ENCODE assay signal across 12 mouse cellular contexts in the genomic region with DNA sequence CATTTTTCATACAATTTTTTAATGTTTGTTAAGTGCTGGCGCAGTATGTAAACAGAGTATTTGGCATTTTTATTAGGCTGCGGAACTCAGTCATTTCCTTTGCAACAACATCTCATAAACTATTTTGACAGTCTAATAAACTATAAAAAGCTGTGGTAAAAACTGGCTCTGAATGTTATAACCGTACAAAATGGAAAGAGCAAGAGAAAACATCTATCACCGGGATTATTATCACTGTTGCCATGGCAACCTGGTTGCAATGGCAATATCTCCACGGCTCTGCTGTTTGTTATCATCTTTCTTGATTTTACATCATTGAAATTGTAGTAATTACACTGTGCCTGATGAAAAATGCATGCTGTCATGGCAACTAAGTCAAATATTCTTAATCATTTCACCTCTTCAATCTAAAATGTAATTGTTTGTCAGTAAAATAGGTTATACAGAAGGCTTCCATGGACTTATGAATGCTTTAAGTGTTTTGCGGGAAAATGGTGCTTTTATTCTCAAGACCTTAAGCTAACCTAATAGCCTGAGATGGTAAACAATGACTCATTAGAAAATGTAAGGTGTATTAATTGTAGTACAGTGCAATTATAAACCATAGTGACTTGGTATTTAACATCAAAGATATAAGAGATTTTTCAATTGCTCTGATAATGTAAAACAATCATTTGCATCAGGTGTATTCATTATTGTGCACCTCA.
DNase-seq lines count a peak whose midpoint lies in the region; ATAC-seq and TF ChIP-seq lines count a peak whose summit lies in the region.
"Had no signal": no experiment of that assay in that cellular context is flagged by ENCODE, and none has a peak within 500 bp of the region (broad histone marks: within the 10 kb centered on the region; RNA-seq: fewer than 3 reads in every experiment).

No protein-coding gene starts in this region.

- no peak overlapping the region for H3K9ac ChIP-seq in embryonic facial prominence, embryonic 11.5 days (replicated peaks; ENCODE audit: low read length)
- no peak overlapping the region for H3K9ac ChIP-seq in midbrain, embryonic 13.5 days (replicated peaks)
- H3K9ac ChIP-seq in midbrain, embryonic 11.5 days (ENCODE audit: low read length): no peak overlapping the region
- no peak overlapping the region for H3K9ac ChIP-seq in hindbrain, postnatal 0 days (replicated peaks; ENCODE audit: low read length)
- H3K9ac ChIP-seq in heart, adult 2 months (ENCODE audit: low read depth, low read length): no peak overlapping the region
- H3K9ac ChIP-seq: embryonic facial prominence, embryonic 15.5 days; limb, embryonic 13.5 days; stomach, embryonic 15.5 days had no signal

- TF ChIP-seq CTCF in hindbrain, postnatal 0 days (IDR thresholded peaks at IDR 0.05; ENCODE audit: low read depth): no peak
- no peak for TF ChIP-seq CTCF in heart, adult 2 months (IDR thresholded peaks at IDR 0.05)

- no peaks in the 10 kb centered on the region for H3K27me3 ChIP-seq in embryonic facial prominence, embryonic 11.5 days (ENCODE audit: control insufficient read depth, insufficient read depth, low read length)
- no peaks in the 10 kb centered on the region for H3K27me3 ChIP-seq in embryonic facial prominence, embryonic 10.5 days (replicated peaks; ENCODE audit: low read depth, poor library complexity, severe bottlenecking)
- H3K27me3 ChIP-seq in midbrain, embryonic 13.5 days: no peaks in the 10 kb centered on the region
- no peaks in the 10 kb centered on the region for H3K27me3 ChIP-seq in midbrain, embryonic 11.5 days (ENCODE audit: control insufficient read depth, insufficient read depth, low read length)
- no peaks in the 10 kb centered on the region for H3K27me3 ChIP-seq in hindbrain, postnatal 0 days (ENCODE audit: insufficient read depth, low read length)
- H3K27me3 ChIP-seq in heart, adult 2 months (ENCODE audit: control insufficient read depth, insufficient read depth, low read length): no peaks in the 10 kb centered on the region
- H3K27me3 ChIP-seq: embryonic facial prominence, embryonic 15.5 days; limb, embryonic 13.5 days; stomach, embryonic 15.5 days had no signal

- DNase-seq in embryonic facial prominence, embryonic 11.5 days (ENCODE audit: low spot score): peak; percentile 11
- DNase-seq in embryonic facial prominence, embryonic 10.5 days (ENCODE audit: low spot score): no peak
- DNase-seq in midbrain, embryonic 11.5 days (ENCODE audit: low spot score, missing footprints): no peak
- DNase-seq in hindbrain, postnatal 0 days (ENCODE audit: low spot score): peak; percentile 79
- DNase-seq in skeletal muscle tissue, adult 2 months (ENCODE audit: low read depth, low spot score): peak; percentile 9
- no peak for DNase-seq in heart, adult 2 months
- no peak for DNase-seq in thymus, postnatal 14 days

- H3K36me3 ChIP-seq in embryonic facial prominence, embryonic 11.5 days (replicated peaks; ENCODE audit: control insufficient read depth, insufficient read depth, low read depth, low read length): no peaks in the 10 kb centered on the region
- no peaks in the 10 kb centered on the region for H3K36me3 ChIP-seq in embryonic facial prominence, embryonic 10.5 days (replicated peaks)
- no peaks in the 10 kb centered on the region for H3K36me3 ChIP-seq in midbrain, embryonic 13.5 days
- H3K36me3 ChIP-seq in midbrain, embryonic 11.5 days (ENCODE audit: control insufficient read depth, insufficient read depth, low read length): no peaks in the 10 kb centered on the region
- H3K36me3 ChIP-seq in hindbrain, postnatal 0 days (ENCODE audit: insufficient read depth, low read length): no peaks in the 10 kb centered on the region
- H3K36me3 ChIP-seq in heart, adult 2 months (ENCODE audit: control insufficient read depth, insufficient read depth, low read length): no peaks in the 10 kb centered on the region
- H3K36me3 ChIP-seq: embryonic facial prominence, embryonic 15.5 days; limb, embryonic 13.5 days; stomach, embryonic 15.5 days had no signal

- no peak overlapping the region for H3K27ac ChIP-seq in embryonic facial prominence, embryonic 11.5 days (replicated peaks; ENCODE audit: low read depth, low read length)
- H3K27ac ChIP-seq in embryonic facial prominence, embryonic 10.5 days (replicated peaks): no peak overlapping the region
- H3K27ac ChIP-seq in midbrain, embryonic 13.5 days: no peak overlapping the region
- no peak overlapping the region for H3K27ac ChIP-seq in midbrain, embryonic 11.5 days (ENCODE audit: low read depth, low read length)
- no peak overlapping the region for H3K27ac ChIP-seq in hindbrain, postnatal 0 days
- no peak overlapping the region for H3K27ac ChIP-seq in heart, adult 2 months
- H3K27ac ChIP-seq: embryonic facial prominence, embryonic 15.5 days; limb, embryonic 13.5 days; stomach, embryonic 15.5 days had no signal

- no peaks in the 10 kb centered on the region for H3K79me2 ChIP-seq in heart, adult 2 months (replicated peaks; ENCODE audit: control insufficient read depth, insufficient read depth, low read length)

- H3K4me2 ChIP-seq in embryonic facial prominence, embryonic 11.5 days (ENCODE audit: low read depth, low read length): no peak overlapping the region
- no peak overlapping the region for H3K4me2 ChIP-seq in midbrain, embryonic 13.5 days (replicated peaks)
- no peak overlapping the region for H3K4me2 ChIP-seq in midbrain, embryonic 11.5 days
- no peak overlapping the region for H3K4me2 ChIP-seq in hindbrain, postnatal 0 days (ENCODE audit: low read depth, low read length)
- H3K4me2 ChIP-seq: embryonic facial prominence, embryonic 15.5 days; limb, embryonic 13.5 days; stomach, embryonic 15.5 days had no signal

- intact Hi-C loops in heart, adult 2 months (cut with DNase I): no loop called here

- TF ChIP-seq EP300 in heart, adult 2 months (IDR thresholded peaks at IDR 0.05; ENCODE audit: insufficient read depth, low read depth, low read length): no peak

- no peak for TF ChIP-seq POLR2A in heart, adult 2 months (IDR thresholded peaks at IDR 0.05; ENCODE audit: insufficient read depth, low read depth, low read length)

- H3K9me3 ChIP-seq in embryonic facial prominence, embryonic 11.5 days (replicated peaks; ENCODE audit: control insufficient read depth, low read length): no peaks in the 10 kb centered on the region
- no peaks in the 10 kb centered on the region for H3K9me3 ChIP-seq in embryonic facial prominence, embryonic 10.5 days
- H3K9me3 ChIP-seq in midbrain, embryonic 13.5 days: no peaks in the 10 kb centered on the region
- H3K9me3 ChIP-seq in midbrain, embryonic 11.5 days (ENCODE audit: control insufficient read depth, low read length): no peaks in the 10 kb centered on the region
- no peaks in the 10 kb centered on the region for H3K9me3 ChIP-seq in hindbrain, postnatal 0 days (ENCODE audit: low read length)
- H3K9me3 ChIP-seq: embryonic facial prominence, embryonic 15.5 days; limb, embryonic 13.5 days; stomach, embryonic 15.5 days had no signal

- no peak overlapping the region for H3K4me3 ChIP-seq in embryonic facial prominence, embryonic 11.5 days (ENCODE audit: low read depth, low read length)
- no peak overlapping the region for H3K4me3 ChIP-seq in embryonic facial prominence, embryonic 10.5 days
- no peak overlapping the region for H3K4me3 ChIP-seq in midbrain, embryonic 13.5 days (replicated peaks)
- no peak overlapping the region for H3K4me3 ChIP-seq in midbrain, embryonic 11.5 days (ENCODE audit: low read depth, low read length)
- no peak overlapping the region for H3K4me3 ChIP-seq in hindbrain, postnatal 0 days (ENCODE audit: low read length)
- H3K4me3 ChIP-seq in heart, adult 2 months: no peak overlapping the region
- H3K4me3 ChIP-seq: embryonic facial prominence, embryonic 15.5 days; limb, embryonic 13.5 days; stomach, embryonic 15.5 days had no signal

- WGBS in embryonic facial prominence, embryonic 11.5 days: 86% methylated on average over 6 of the region's 6 CpGs
- 89% methylated on average over 6 of the region's 6 CpGs for WGBS in embryonic facial prominence, embryonic 10.5 days
- WGBS in midbrain, embryonic 13.5 days: 54% methylated on average over 6 of the region's 6 CpGs
- WGBS in midbrain, embryonic 11.5 days: 81% methylated on average over 6 of the region's 6 CpGs
- WGBS in hindbrain, postnatal 0 days: 49% methylated on average over 6 of the region's 6 CpGs
- 60% methylated on average over 6 of the region's 6 CpGs for WGBS in heart, adult 2 months

- H3K4me1 ChIP-seq in embryonic facial prominence, embryonic 11.5 days (ENCODE audit: control insufficient read depth, insufficient read depth, low read length): no peaks in the 10 kb centered on the region
- no peaks in the 10 kb centered on the region for H3K4me1 ChIP-seq in embryonic facial prominence, embryonic 10.5 days
- no peaks in the 10 kb centered on the region for H3K4me1 ChIP-seq in midbrain, embryonic 13.5 days (replicated peaks)
- no peaks in the 10 kb centered on the region for H3K4me1 ChIP-seq in midbrain, embryonic 11.5 days (ENCODE audit: control insufficient read depth, insufficient read depth, low read length)
- no peaks in the 10 kb centered on the region for H3K4me1 ChIP-seq in hindbrain, postnatal 0 days (ENCODE audit: insufficient read depth, low read length)
- H3K4me1 ChIP-seq in heart, adult 2 months (ENCODE audit: control insufficient read depth, insufficient read depth, low read length): no peaks in the 10 kb centered on the region
- H3K4me1 ChIP-seq: embryonic facial prominence, embryonic 15.5 days; stomach, embryonic 15.5 days had no signal

- no peak for ATAC-seq in embryonic facial prominence, embryonic 11.5 days (replicated peaks; ENCODE audit: insufficient number of reproducible peaks, low FRiP score, low TSS enrichment, low read depth)
- ATAC-seq in midbrain, embryonic 13.5 days: peak; percentile 66; the same call in 1 of the 2 replicates
- ATAC-seq in midbrain, embryonic 11.5 days (ENCODE audit: low FRiP score): no peak
- ATAC-seq in hindbrain, postnatal 0 days: peak; percentile 72; the same call in 1 of the 2 replicates
- ATAC-seq: inflammation-experienced regulatory T-cells, adult 6 months had no signal

Comparison
In these comparisons a context has a peak if more than half of its experiments do, and no peak if none do; other contexts are left out.
1. ATAC-seq: peak in midbrain, embryonic 13.5 days (single experiment) and hindbrain, postnatal 0 days (single experiment); none in embryonic facial prominence, embryonic 11.5 days (single experiment) and midbrain, embryonic 11.5 days (single experiment).
2. DNase-seq: peak in embryonic facial prominence, embryonic 11.5 days (single experiment), hindbrain, postnatal 0 days (single experiment) and skeletal muscle tissue, adult 2 months (single experiment); none in embryonic facial prominence, embryonic 10.5 days (single experiment), midbrain, embryonic 11.5 days (single experiment), heart, adult 2 months (0 of 2) and thymus, postnatal 14 days (single experiment).